Mouse (Mus musculus) olfactory bulb, adult 2 months (tissue): Measurements from ENCODE around the gene Chd4.

Source experiments
- CTCF ChIP-seq: fragments of 200-500 bp; IDR thresholded peaks from 2 replicates; pipeline ENCODE4 v1.5.1; 2012; ENCODE audit warnings: low read depth, mild to moderate bottlenecking, low read length, moderate library complexity; ENCODE audit not compliant: insufficient read depth
- POLR2A ChIP-seq: fragments of 200-500 bp; IDR thresholded peaks from 2 replicates; pipeline ENCODE4 v1.6.1; 2012; ENCODE audit warnings: mild to moderate bottlenecking, low read depth, low read length, moderate library complexity; ENCODE audit not compliant: insufficient read depth

DNA sequence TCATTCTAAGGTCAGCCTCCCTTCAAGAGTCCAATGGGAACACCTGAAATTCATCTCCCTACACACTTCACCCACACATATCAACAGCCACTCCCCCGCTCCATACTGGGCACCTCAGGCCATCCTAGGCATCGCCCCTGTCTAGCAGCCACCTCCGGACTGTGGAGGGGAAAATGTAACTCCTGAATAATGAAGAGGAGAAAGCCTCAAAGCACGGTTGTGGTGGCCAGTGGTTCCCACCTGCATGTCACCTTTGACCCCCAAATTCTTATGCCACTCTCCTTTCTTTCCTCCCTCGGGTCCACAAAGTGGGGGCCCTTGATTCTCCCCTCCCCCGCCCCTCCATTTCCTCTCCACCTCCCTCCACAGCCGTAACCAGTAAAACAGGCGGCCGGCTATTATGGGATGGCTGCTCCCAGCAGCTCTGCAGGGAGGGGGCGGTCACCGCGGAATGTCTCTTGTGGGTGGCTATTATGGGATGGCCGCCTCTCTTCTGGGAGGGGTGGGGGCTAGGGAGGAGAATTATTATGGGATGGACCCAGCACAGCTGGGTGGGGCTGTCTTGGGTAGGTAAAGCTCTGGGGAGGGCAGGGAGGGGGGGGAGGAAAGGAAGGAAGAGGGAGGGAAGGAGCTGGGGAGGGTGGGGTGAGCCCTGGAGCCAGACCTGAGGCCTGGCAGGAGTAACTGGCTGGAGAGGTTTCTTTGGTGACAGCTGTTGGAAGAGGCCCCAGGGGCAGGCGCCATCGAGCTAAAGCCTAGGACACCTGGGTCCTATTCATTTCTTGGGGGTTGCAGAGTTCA is 6.1 kb upstream of the Chd4 start:
- TF ChIP-seq CTCF = no peak
- no peak for TF ChIP-seq POLR2A
